Mouse (Mus musculus): ENCODE data around the gene Apoe. TPM values are rescaled to one million over a fixed set of nuclear protein-coding genes. Genes with fewer than 3 reads are reported as not detected.

Gene Apoe
- 385 and 514 TPM in 2 replicates for polyA plus RNA-seq (2015; fragmentation: Nextera tagmentation; extraction: Ambion mirVana)

- peak within 1 kb of the TSS; percentile 30 for H3K9ac ChIP-seq
- H3K27me3 ChIP-seq (replicated peaks) = no peaks in the 10 kb centered on the region
- peak; percentile 38 for ATAC-seq (replicated peaks)
- peaks cover 8% of the 10 kb centered on the region; the same call in 1 of the 2 replicates for H3K36me3 ChIP-seq (replicated peaks)
- 1% methylated on average over 20 of the region's 20 CpGs for WGBS
- 0 out of 2 replicates have a peak within 1 kb of the TSS, but pooled peaks have one; percentile 20 for H3K27ac ChIP-seq
- H3K4me3 ChIP-seq = peak within 1 kb of the TSS; percentile 27
- peaks cover 18% of the 10 kb centered on the region for H3K4me1 ChIP-seq
- H3K9me3 ChIP-seq = no peaks in the 10 kb centered on the region
- peak within 1 kb of the TSS; percentile 50 for H3K4me2 ChIP-seq
Measured at GRCm38 (mm10) chr7:19698907-19699826, at the start of gene Apoe. Apoe (minus strand) TSS chr7:19699188.

DNA sequence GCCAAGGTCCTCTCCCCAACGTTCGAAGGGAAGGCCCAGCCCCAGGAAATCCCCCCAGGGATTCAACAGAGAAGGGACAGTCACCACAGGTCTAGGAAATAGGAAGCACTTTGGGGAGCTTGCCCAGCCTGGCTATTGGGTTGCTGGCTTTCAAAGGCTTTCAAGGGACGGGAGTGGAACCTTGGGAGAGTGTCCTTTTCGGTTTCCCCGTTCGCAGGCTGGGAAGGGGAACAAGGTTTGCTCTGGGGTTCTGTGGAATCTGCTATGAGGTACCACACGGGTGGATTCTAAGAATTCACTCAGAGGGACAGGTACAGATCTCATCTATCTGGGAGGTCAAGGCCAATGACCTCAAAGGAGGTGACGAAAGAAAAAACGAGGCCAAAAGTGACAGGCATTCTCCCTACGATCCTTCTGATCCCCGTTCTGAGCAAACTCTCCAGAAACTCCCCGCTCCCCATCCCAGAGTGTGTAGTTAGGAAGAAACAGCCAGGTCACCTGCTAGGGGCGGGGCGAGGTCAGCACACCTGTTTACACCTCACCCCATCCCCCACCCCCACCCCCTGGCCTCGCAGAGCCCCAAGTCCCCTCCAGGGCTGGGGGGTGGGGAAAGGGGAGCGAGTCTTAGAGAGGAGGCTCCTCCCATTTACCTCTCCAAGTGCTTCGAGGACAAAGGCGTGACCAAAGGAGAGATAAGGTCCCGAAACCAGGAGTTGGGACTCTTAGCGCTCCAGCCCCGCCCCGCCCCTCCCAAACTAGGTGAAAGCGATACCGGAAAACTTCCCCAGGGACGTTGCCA is 48.6 kb upstream of the Apoe start:
- Histone ChIP-seq H3K27me3 (replicated peaks) (no peaks in the 10 kb centered on the region), H3K36me3 (replicated peaks) (0 out of 2 replicates have a peak, but pooled peaks cover 6% of the 10 kb centered on the region), H3K27ac (no peak overlapping the region), H3K4me1 (peaks cover 38% of the 10 kb centered on the region), H3K9me3 (no peaks in the 10 kb centered on the region), H3K4me3 (peak overlapping the region; percentile 95), H3K4me2 (peak overlapping the region; percentile 83), H3K9ac (peak overlapping the region; percentile 97)
- ATAC-seq (replicated peaks) = no peak
- WGBS = 5% methylated on average over 25 of the region's 25 CpGs

DNA sequence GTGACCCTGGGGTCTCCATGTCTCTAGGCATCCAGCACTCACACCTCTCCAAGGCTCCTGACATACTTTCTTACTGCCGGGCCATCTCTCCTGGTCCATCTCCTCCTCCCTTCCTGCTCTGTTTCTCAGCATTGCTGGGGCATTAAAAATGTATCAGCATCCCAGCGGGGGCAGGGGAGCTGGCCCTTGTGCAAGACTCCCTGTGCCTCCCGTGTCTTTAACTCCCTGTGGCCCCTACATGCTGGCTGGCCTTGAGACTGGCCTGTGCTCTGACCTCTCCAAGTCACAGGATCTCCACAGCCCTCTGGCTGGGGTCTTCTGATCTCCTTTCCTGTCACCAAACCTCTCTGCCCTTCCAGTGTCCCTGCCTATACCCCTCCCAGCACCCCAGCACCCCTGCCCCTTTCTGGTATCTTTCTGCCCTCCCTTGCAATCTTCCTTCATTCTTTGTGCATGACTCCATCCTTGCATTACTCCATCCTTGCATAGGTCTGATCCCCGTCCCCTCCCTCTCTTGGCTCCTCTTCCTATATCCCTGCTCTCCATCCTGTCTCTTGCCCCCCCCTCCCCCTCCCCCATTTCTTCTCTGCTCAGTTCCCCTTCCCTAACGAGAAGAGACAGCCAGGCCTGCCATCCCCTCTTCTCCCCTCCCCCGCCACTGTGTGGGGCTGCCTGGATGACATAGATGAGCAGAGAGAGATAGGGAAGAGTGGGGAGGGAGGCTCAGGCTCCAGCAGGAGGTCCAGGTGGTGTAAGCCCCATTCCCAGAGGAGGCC is 47.6 kb upstream of the Apoe start:
- H3K36me3 ChIP-seq (replicated peaks) = 0 out of 2 replicates have a peak, but pooled peaks cover 6% of the 10 kb centered on the region
- no peak for ATAC-seq (replicated peaks)
- H3K27me3 ChIP-seq (replicated peaks) = no peaks in the 10 kb centered on the region
- no peak overlapping the region for H3K27ac ChIP-seq
- no peaks in the 10 kb centered on the region for H3K9me3 ChIP-seq
- peak overlapping the region; percentile 83 for H3K4me2 ChIP-seq
- H3K4me3 ChIP-seq = peak overlapping the region; percentile 95; the same call in 1 of the 2 replicates
- WGBS = 25% methylated on average over 6 of the region's 6 CpGs
- peak overlapping the region; percentile 16; the same call in 1 of the 2 replicates for H3K9ac ChIP-seq
- peaks cover 38% of the 10 kb centered on the region for H3K4me1 ChIP-seq

GRCm38 (mm10) chr7:19745971-19746370 is 47.0 kb upstream of the Apoe start:
- Histone ChIP-seq H3K4me3 (no peak overlapping the region), H3K27me3 (replicated peaks) (no peaks in the 10 kb centered on the region), H3K27ac (no peak overlapping the region), H3K4me2 (no peak overlapping the region), H3K9ac (no peak overlapping the region), H3K4me1 (peaks cover 38% of the 10 kb centered on the region), H3K36me3 (replicated peaks) (0 out of 2 replicates have a peak, but pooled peaks cover 6% of the 10 kb centered on the region), H3K9me3 (no peaks in the 10 kb centered on the region)
- 88% methylated on average over 8 of the region's 10 CpGs for WGBS
- no peak for ATAC-seq (replicated peaks)

DNA sequence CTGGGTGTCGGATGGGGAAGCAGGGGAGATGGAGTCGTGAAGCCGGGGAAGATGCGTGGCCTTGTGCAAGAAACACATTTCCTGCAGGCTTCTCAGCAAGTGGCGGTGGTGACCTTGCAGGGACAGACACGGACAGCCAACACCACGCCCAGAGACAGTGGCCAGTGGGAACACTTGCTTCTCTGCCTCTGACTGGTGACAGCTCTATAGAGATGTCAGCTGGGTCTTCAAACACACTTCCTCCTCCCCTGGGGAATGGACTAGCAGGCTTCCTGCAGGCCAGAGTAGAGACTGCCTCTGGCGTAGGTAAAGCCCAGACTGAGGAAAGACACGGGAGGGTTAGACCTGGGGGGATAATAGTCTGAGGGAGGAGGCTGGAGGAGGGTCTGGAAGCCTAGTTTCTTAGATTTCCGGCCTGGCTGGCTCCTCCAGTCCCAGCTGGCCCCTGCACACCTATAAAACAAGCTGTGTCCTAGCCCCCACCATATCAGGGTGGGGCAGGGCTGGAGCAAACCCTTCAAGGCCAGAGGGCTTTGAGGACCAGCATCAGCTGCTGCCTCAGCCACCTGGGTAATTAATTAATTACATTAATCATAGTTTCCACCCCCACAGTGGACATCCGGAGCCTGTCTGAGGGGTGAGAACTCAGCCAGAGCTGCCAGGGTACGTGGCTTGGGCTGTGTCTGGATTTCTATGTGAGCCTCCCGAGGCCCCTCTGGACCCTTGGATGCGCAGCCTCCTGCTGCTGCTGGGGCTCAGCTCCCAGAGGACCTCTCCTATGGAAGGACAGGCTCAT is 45.8 kb upstream of the Apoe start:
- no peak overlapping the region for H3K4me2 ChIP-seq
- H3K9me3 ChIP-seq = no peaks in the 10 kb centered on the region
- H3K27me3 ChIP-seq (replicated peaks) = no peaks in the 10 kb centered on the region
- H3K4me3 ChIP-seq = no peak overlapping the region
- peaks cover 32% of the 10 kb centered on the region for H3K4me1 ChIP-seq
- no peak overlapping the region for H3K9ac ChIP-seq
- 0 out of 2 replicates have a peak, but pooled peaks cover 6% of the 10 kb centered on the region for H3K36me3 ChIP-seq (replicated peaks)
- H3K27ac ChIP-seq = no peak overlapping the region
- ATAC-seq (replicated peaks) = no peak
- WGBS = 68% methylated on average over 14 of the region's 14 CpGs

DNA sequence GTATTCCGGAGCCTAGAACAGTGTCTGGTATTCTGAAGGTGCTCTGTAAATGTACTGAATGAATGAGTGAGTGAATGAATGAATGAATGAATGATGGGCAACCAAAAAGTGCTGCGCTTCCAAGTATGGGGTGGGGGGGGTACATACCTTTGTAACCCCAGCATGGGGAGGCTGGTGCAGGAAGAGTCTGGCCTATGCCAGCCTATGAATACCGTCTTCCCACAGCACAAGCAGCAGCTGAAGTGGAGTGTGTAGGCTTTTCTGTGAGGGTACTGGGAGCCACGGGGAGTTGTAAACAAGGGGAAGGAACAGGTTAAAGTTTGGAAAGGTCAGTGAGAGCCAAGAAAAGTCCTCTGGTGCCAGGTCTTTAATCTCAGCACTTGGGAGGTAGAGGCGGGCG is 44.8 kb upstream of the Apoe start:
- Histone ChIP-seq H3K4me1 (peaks cover 32% of the 10 kb centered on the region), H3K9me3 (no peaks in the 10 kb centered on the region)
- no peak for ATAC-seq (replicated peaks)

GRCm38 (mm10) chr7:19742468-19742867 is 43.5 kb upstream of the Apoe start:
- no peak overlapping the region for H3K4me3 ChIP-seq
- H3K9me3 ChIP-seq = no peaks in the 10 kb centered on the region
- H3K4me2 ChIP-seq = no peak overlapping the region
- H3K36me3 ChIP-seq (replicated peaks) = peaks cover 13% of the 10 kb centered on the region
- no peak for ATAC-seq (replicated peaks)
- no peak overlapping the region for H3K9ac ChIP-seq
- WGBS = 60% methylated on average over 5 of the region's 5 CpGs
- no peak overlapping the region for H3K27ac ChIP-seq
- H3K27me3 ChIP-seq (replicated peaks) = no peaks in the 10 kb centered on the region
- peaks cover 19% of the 10 kb centered on the region for H3K4me1 ChIP-seq

More for the DNA sequence above, 44.8 kb upstream of the Apoe start:
- Histone ChIP-seq H3K4me3 (no peak overlapping the region), H3K4me2 (no peak overlapping the region), H3K36me3 (replicated peaks) (0 out of 2 replicates have a peak, but pooled peaks cover 6% of the 10 kb centered on the region), H3K9ac (no peak overlapping the region), H3K27ac (no peak overlapping the region), H3K27me3 (replicated peaks) (no peaks in the 10 kb centered on the region)
- 93% methylated on average over 6 of the region's 6 CpGs for WGBS

DNA sequence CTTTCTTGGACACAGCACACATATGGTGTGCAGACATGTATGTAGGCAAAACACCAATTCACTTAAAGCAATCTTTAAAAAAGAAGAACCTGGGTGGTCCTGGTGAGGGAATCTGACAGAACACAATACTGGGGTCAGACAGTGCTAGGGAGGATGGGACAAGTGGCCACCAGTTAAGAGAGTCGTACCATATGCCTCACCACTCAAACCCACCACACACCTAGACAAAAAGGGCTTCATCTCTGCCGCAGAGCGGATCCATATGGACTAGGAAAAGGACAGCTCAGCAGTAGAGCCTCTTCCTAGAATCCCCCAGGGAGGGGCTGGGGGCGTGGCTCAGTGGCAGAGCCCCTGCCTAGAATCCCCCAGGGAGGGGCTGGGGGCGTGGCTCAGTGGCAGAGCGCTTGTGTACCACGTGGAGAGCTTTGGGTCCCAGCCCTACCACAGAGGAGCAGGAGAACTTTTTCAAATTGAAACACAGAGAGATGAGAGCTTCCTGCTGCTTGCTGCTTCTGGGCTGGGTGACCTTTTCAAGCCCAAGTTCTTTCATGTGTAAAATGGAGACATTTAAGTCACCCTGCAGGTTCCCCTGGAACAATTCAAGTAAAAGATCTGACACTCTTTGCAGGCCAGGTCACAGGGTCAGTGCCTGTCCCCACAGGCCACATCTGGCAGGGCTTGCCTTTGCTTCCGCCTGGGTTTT is 42.5 kb upstream of the Apoe start:
- Histone ChIP-seq H3K4me2 (no peak overlapping the region), H3K4me3 (no peak overlapping the region), H3K9ac (no peak overlapping the region), H3K4me1 (peaks cover 9% of the 10 kb centered on the region), H3K9me3 (no peaks in the 10 kb centered on the region), H3K36me3 (replicated peaks) (peaks cover 16% of the 10 kb centered on the region), H3K27ac (no peak overlapping the region), H3K27me3 (replicated peaks) (no peaks in the 10 kb centered on the region)
- ATAC-seq (replicated peaks) = no peak
- WGBS = 10% methylated on average over 8 of the region's 8 CpGs

- H3K9me3 ChIP-seq = no peaks in the 10 kb centered on the region
- no peaks in the 10 kb centered on the region for H3K27me3 ChIP-seq (replicated peaks)
- peaks cover 20% of the 10 kb centered on the region for H3K36me3 ChIP-seq (replicated peaks)
- H3K4me1 ChIP-seq = peaks cover 6% of the 10 kb centered on the region
- 96% methylated on average over 11 of the region's 11 CpGs for WGBS
- no peak overlapping the region for H3K27ac ChIP-seq
- H3K4me3 ChIP-seq = no peak overlapping the region
- no peak overlapping the region for H3K4me2 ChIP-seq
- H3K9ac ChIP-seq = no peak overlapping the region
- no peak for ATAC-seq (replicated peaks)
Measured at GRCm38 (mm10) chr7:19740269-19740668, 41.3 kb upstream of the Apoe start.

GRCm38 (mm10) chr7:19738771-19739170 is 39.8 kb upstream of the Apoe start:
- Histone ChIP-seq H3K4me1 (no peaks in the 10 kb centered on the region; the same call in 1 of the 2 replicates), H3K9ac (no peak overlapping the region), H3K4me3 (no peak overlapping the region), H3K27ac (no peak overlapping the region), H3K9me3 (no peaks in the 10 kb centered on the region), H3K27me3 (replicated peaks) (no peaks in the 10 kb centered on the region), H3K36me3 (replicated peaks) (peaks cover 20% of the 10 kb centered on the region), H3K4me2 (no peak overlapping the region)
- no peak for ATAC-seq (replicated peaks)
- WGBS = 94% methylated on average over 3 of the region's 3 CpGs

Data from midbrain, embryonic 15.5 days (tissue).